Mouse (Mus musculus) myocyte (in vitro differentiated cells): ENCODE measurements around the gene Krt16.

Source experiments
- CEBPB ChIP-seq: IDR thresholded peaks from 2 replicates; pipeline ENCODE4 v1.6.1; 2011; ENCODE audit warnings: mild to moderate bottlenecking, moderate library complexity; ENCODE audit not compliant: poor library complexity, insufficient read depth, severe bottlenecking
- E2F4 ChIP-seq: IDR thresholded peaks from one replicate; pipeline ENCODE4 v1.6.1; 2011; ENCODE audit warnings: mild to moderate bottlenecking, control low read depth, moderate library complexity; ENCODE audit not compliant: insufficient read depth
- MAX ChIP-seq: IDR thresholded peaks from one replicate; pipeline ENCODE4 v1.6.1; 2011; ENCODE audit warnings: low read depth, mild to moderate bottlenecking, control low read depth
- MYOD1 ChIP-seq, 3 experiments: IDR thresholded peaks; one replicate each; pipeline ENCODE4 v1.6.1; 2011; ENCODE audit warnings: control low read depth in 2 of 3, low read depth in 2 of 3, mild to moderate bottlenecking in 2 of 3, moderate library complexity in 1 of 3; ENCODE audit not compliant: insufficient read length in 2 of 3, control insufficient read depth in 1 of 3
- MYOG ChIP-seq, 3 experiments: IDR thresholded peaks; one replicate each; pipeline ENCODE4 v1.6.1; 2011; ENCODE audit warnings: control low read depth in 2 of 3, low read depth in 2 of 3, mild to moderate bottlenecking in 2 of 3; ENCODE audit not compliant: insufficient read length in 2 of 3, control insufficient read depth in 1 of 3, insufficient read depth in 1 of 3
- POLR2A ChIP-seq: IDR thresholded peaks from one replicate; pipeline ENCODE4 v1.6.1; 2011; ENCODE audit warnings: low read depth, mild to moderate bottlenecking, control low read depth, moderate library complexity; ENCODE audit not compliant: insufficient read length
- POLR2AphosphoS2 ChIP-seq: IDR thresholded peaks from one replicate; pipeline ENCODE4 v1.6.1; 2011; ENCODE audit warnings: low read depth, control low read depth; ENCODE audit not compliant: insufficient read length
- REST ChIP-seq: IDR thresholded peaks from one replicate; pipeline ENCODE4 v1.6.1; 2011; ENCODE audit warnings: mild to moderate bottlenecking, control low read depth, moderate library complexity; ENCODE audit not compliant: insufficient read depth, insufficient read length
- SRF ChIP-seq: IDR thresholded peaks from one replicate; pipeline ENCODE4 v1.6.1; 2011; ENCODE audit warnings: low read depth; ENCODE audit not compliant: control insufficient read depth, insufficient read length
- TCF12 ChIP-seq: IDR thresholded peaks from one replicate; pipeline ENCODE4 v1.6.1; 2011; ENCODE audit warnings: mild to moderate bottlenecking, control low read depth; ENCODE audit not compliant: poor library complexity, insufficient read depth, severe bottlenecking
- TCF3 ChIP-seq: IDR thresholded peaks from one replicate; pipeline ENCODE4 v1.6.1; 2011; ENCODE audit warnings: low read depth, control low read depth; ENCODE audit not compliant: insufficient read length
- USF1 ChIP-seq: IDR thresholded peaks from one replicate; pipeline ENCODE4 v1.6.1; 2011; ENCODE audit warnings: low read depth, mild to moderate bottlenecking, control low read depth, moderate library complexity

DNA sequence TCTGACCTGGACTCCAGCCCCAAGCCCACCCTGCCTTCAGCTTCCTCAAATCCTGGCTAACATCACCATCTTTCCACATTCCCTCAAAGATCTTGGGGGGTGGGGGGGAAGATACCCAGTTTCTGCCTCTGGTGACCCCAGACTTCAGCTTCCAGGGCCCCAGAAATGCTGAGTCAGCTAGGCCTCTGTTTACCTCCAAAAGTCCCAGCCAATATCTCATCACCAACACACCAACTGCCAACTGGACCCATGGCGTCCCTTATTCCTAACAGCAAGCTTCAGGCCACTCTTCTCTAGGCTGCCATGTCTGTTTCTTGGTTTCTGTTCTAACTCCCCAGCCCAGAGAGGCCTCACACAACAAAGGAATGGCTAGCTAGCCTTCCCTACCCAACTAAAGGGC is 23.2 kb upstream of the Krt16 start:
- no peak for TF ChIP-seq E2F4
- no peak for TF ChIP-seq MAX
- TF ChIP-seq POLR2A: no peak
- no peak for TF ChIP-seq USF1
- TF ChIP-seq CEBPB: no peak
- no peak for TF ChIP-seq SRF
- no peak for TF ChIP-seq TCF12
- TF ChIP-seq POLR2AphosphoS2: no peak
- TF ChIP-seq REST: no peak
- TF ChIP-seq MYOD1 (IDR thresholded peaks at IDR 0.05; ENCODE audit: control insufficient read depth in 1 of 3, insufficient read length in 2 of 3, low read depth in 2 of 3): no peak
- TF ChIP-seq MYOG (IDR thresholded peaks at IDR 0.05; ENCODE audit: control insufficient read depth in 1 of 3, insufficient read depth in 1 of 3, insufficient read length in 2 of 3, low read depth in 2 of 3): no peak
- no peak for TF ChIP-seq TCF3
